Mouse (Mus musculus): ENCODE data around the gene Cenpo. TPM values are rescaled to one million over a fixed set of nuclear protein-coding genes. Genes with fewer than 3 reads are reported as not detected.

The Cenpo gene
- polyA plus RNA-seq, 2 experiments, result 13.7 to 19.2 TPM

- Histone ChIP-seq H3K4me2 (replicated peaks; ENCODE audit: low read depth, low read length, severe bottlenecking) (no peak overlapping the region), H3K9me3 (ENCODE audit: control insufficient read depth, low read length) (no peaks in the 10 kb centered on the region), H3K4me1 (ENCODE audit: control insufficient read depth, insufficient read depth, low read length) (no peaks in the 10 kb centered on the region), H3K4me3 (replicated peaks; ENCODE audit: low read length) (no peak overlapping the region), H3K9ac (ENCODE audit: low read depth, low read length, severe bottlenecking) (no peak overlapping the region), H3K36me3 (ENCODE audit: control insufficient read depth, insufficient read depth, low read length) (no peaks in the 10 kb centered on the region; the same call in 1 of the 2 replicates), H3K27me3 (ENCODE audit: control insufficient read depth, insufficient read depth, low read length) (no peaks in the 10 kb centered on the region), H3K27ac (replicated peaks; ENCODE audit: low read depth, low read length) (no peak overlapping the region)
- ATAC-seq (ENCODE audit: low FRiP score, low read depth) (no peak), DNase-seq (ENCODE audit: low spot score) (no peak)
- TF ChIP-seq POLR2A (IDR thresholded peaks at IDR 0.05; ENCODE audit: borderline replicate concordance, extremely low read depth, insufficient read depth, insufficient read length), result no peak
- WGBS, result 71% methylated on average over 7 of the region's 7 CpGs
Measured at GRCm38 (mm10) chr12:4160322-4160721, 73.8 kb downstream of the Cenpo start.

GRCm38 (mm10) chr12:4158868-4159632, 75.0 kb downstream of the Cenpo start:
- no peak overlapping the region for H3K4me2 ChIP-seq (replicated peaks; ENCODE audit: low read depth, low read length, severe bottlenecking)
- no peaks in the 10 kb centered on the region; the same call in 1 of the 2 replicates for H3K36me3 ChIP-seq (ENCODE audit: control insufficient read depth, insufficient read depth, low read length)
- no peaks in the 10 kb centered on the region for H3K27me3 ChIP-seq (ENCODE audit: control insufficient read depth, insufficient read depth, low read length)
- H3K9me3 ChIP-seq (ENCODE audit: control insufficient read depth, low read length), result no peaks in the 10 kb centered on the region
- H3K4me1 ChIP-seq (ENCODE audit: control insufficient read depth, insufficient read depth, low read length), result no peaks in the 10 kb centered on the region
- ATAC-seq (ENCODE audit: low FRiP score, low read depth), result no peak
- WGBS, result 92% methylated on average over 7 of the region's 7 CpGs
- no peak overlapping the region for H3K4me3 ChIP-seq (replicated peaks; ENCODE audit: low read length)
- no peak for DNase-seq (ENCODE audit: low spot score)
- no peak overlapping the region for H3K27ac ChIP-seq (replicated peaks; ENCODE audit: low read depth, low read length)
- H3K9ac ChIP-seq (ENCODE audit: low read depth, low read length, severe bottlenecking), result no peak overlapping the region
- no peak for TF ChIP-seq POLR2A (IDR thresholded peaks at IDR 0.05; ENCODE audit: borderline replicate concordance, extremely low read depth, insufficient read depth, insufficient read length)

- TF ChIP-seq POLR2A (IDR thresholded peaks at IDR 0.05; ENCODE audit: borderline replicate concordance, extremely low read depth, insufficient read depth, insufficient read length), result no peak
- Histone ChIP-seq H3K36me3 (ENCODE audit: control insufficient read depth, insufficient read depth, low read length) (no peaks in the 10 kb centered on the region; the same call in 1 of the 2 replicates), H3K4me3 (replicated peaks; ENCODE audit: low read length) (no peak overlapping the region), H3K9me3 (ENCODE audit: control insufficient read depth, low read length) (no peaks in the 10 kb centered on the region), H3K9ac (ENCODE audit: low read depth, low read length, severe bottlenecking) (no peak overlapping the region), H3K27me3 (ENCODE audit: control insufficient read depth, insufficient read depth, low read length) (no peaks in the 10 kb centered on the region), H3K4me1 (ENCODE audit: control insufficient read depth, insufficient read depth, low read length) (no peaks in the 10 kb centered on the region), H3K4me2 (replicated peaks; ENCODE audit: low read depth, low read length, severe bottlenecking) (no peak overlapping the region), H3K27ac (replicated peaks; ENCODE audit: low read depth, low read length) (no peak overlapping the region)
- ATAC-seq (ENCODE audit: low FRiP score, low read depth), result no peak
- DNase-seq (ENCODE audit: low spot score), result no peak
- WGBS, result 94% methylated on average over 3 of the region's 3 CpGs
Measured at GRCm38 (mm10) chr12:4158179-4158578, 75.9 kb downstream of the Cenpo start.

GRCm38 (mm10) chr12:4157466-4157865, 76.6 kb downstream of the Cenpo start:
- ATAC-seq (ENCODE audit: low FRiP score, low read depth) (no peak), DNase-seq (ENCODE audit: low spot score) (no peak)
- no peak overlapping the region for H3K4me2 ChIP-seq (replicated peaks; ENCODE audit: low read depth, low read length, severe bottlenecking)
- H3K4me3 ChIP-seq (replicated peaks; ENCODE audit: low read length), result no peak overlapping the region
- no peaks in the 10 kb centered on the region for H3K9me3 ChIP-seq (ENCODE audit: control insufficient read depth, low read length)
- H3K4me1 ChIP-seq (ENCODE audit: control insufficient read depth, insufficient read depth, low read length), result no peaks in the 10 kb centered on the region
- H3K27me3 ChIP-seq (ENCODE audit: control insufficient read depth, insufficient read depth, low read length), result no peaks in the 10 kb centered on the region
- no peak for TF ChIP-seq POLR2A (IDR thresholded peaks at IDR 0.05; ENCODE audit: borderline replicate concordance, extremely low read depth, insufficient read depth, insufficient read length)
- no peak overlapping the region for H3K9ac ChIP-seq (ENCODE audit: low read depth, low read length, severe bottlenecking)
- 73% methylated on average over 2 of the region's 2 CpGs for WGBS
- H3K36me3 ChIP-seq (ENCODE audit: control insufficient read depth, insufficient read depth, low read length), result no peaks in the 10 kb centered on the region; the same call in 1 of the 2 replicates
- no peak overlapping the region for H3K27ac ChIP-seq (replicated peaks; ENCODE audit: low read depth, low read length)

- no peak overlapping the region for H3K9ac ChIP-seq (ENCODE audit: low read depth, low read length, severe bottlenecking)
- WGBS, result 91% methylated on average over 3 of the region's 3 CpGs
Measured at GRCm38 (mm10) chr12:4151969-4152368, 82.1 kb downstream of the Cenpo start.

More at GRCm38 (mm10) chr12:4151969-4152368, 82.1 kb downstream of the Cenpo start:
- Histone ChIP-seq H3K4me2 (replicated peaks; ENCODE audit: low read depth, low read length, severe bottlenecking) (no peak overlapping the region), H3K4me3 (replicated peaks; ENCODE audit: low read length) (no peak overlapping the region), H3K27me3 (ENCODE audit: control insufficient read depth, insufficient read depth, low read length) (no peaks in the 10 kb centered on the region), H3K4me1 (ENCODE audit: control insufficient read depth, insufficient read depth, low read length) (no peaks in the 10 kb centered on the region), H3K36me3 (ENCODE audit: control insufficient read depth, insufficient read depth, low read length) (no peaks in the 10 kb centered on the region), H3K9me3 (ENCODE audit: control insufficient read depth, low read length) (no peaks in the 10 kb centered on the region), H3K27ac (replicated peaks; ENCODE audit: low read depth, low read length) (no peak overlapping the region)
- ATAC-seq (ENCODE audit: low FRiP score, low read depth), result no peak
- no peak for TF ChIP-seq POLR2A (IDR thresholded peaks at IDR 0.05; ENCODE audit: borderline replicate concordance, extremely low read depth, insufficient read depth, insufficient read length)
- DNase-seq (ENCODE audit: low spot score), result no peak

Measured in limb, embryonic 14.5 days (tissue).